8 mouse cellular contexts compared by ENCODE assay signal in genomic region chr13:9180221-9180620, GRCm38 (mm10).
DNase-seq lines count a peak whose midpoint lies in the region; ATAC-seq lines count a peak whose summit lies in the region.

No protein-coding gene starts in this region.

- peaks cover 2% of the 10 kb centered on the region; the same call in 1 of the 2 replicates for H3K36me3 ChIP-seq in kidney, embryonic 14.5 days (ENCODE audit: control insufficient read depth, insufficient read depth, low read length)

- peak overlapping the region; percentile 44 for H3K4me3 ChIP-seq in brown adipose tissue, adult 24 weeks (ENCODE audit: insufficient read depth, low read depth, low read length)
- H3K4me3 ChIP-seq in kidney, embryonic 14.5 days (ENCODE audit: low read length), result no peak overlapping the region

- H3K9me3 ChIP-seq in kidney, embryonic 14.5 days (ENCODE audit: control insufficient read depth, low read length), result no peaks in the 10 kb centered on the region

- H3K4me2 ChIP-seq in kidney, embryonic 14.5 days (replicated peaks; ENCODE audit: low read depth, low read length), result peak overlapping the region; percentile 11; the same call in 1 of the 2 replicates

- DNase-seq in lung, postnatal 10 days, result peak; percentile 20
- no peak for DNase-seq in embryo, embryonic 10 days (ENCODE audit: low spot score)
- DNase-seq in left cerebral cortex, adult 18-20 months (ENCODE audit: low spot score in 2 of 2), result no peak
- DNase-seq in spleen, postnatal 4 days (ENCODE audit: low spot score in 2 of 2), result no peak
- DNase-seq in gastrocnemius, postnatal 4 days (ENCODE audit: low spot score in 2 of 2), result no peak

- H3K9ac ChIP-seq in kidney, embryonic 14.5 days (ENCODE audit: low read depth, low read length), result no peak overlapping the region

- H3K27ac ChIP-seq in brown adipose tissue, adult 24 weeks (replicated peaks; ENCODE audit: low read depth, low read length), result no peak overlapping the region
- H3K27ac ChIP-seq in kidney, embryonic 14.5 days (ENCODE audit: low read depth, low read length), result no peak overlapping the region

- peak; percentile 76 for ATAC-seq in CD4-positive, CD25-positive, alpha-beta regulatory T cell, adult 4 months
- ATAC-seq in kidney, embryonic 14.5 days (ENCODE audit: low FRiP score, low TSS enrichment), result no peak

- H3K4me1 ChIP-seq in brown adipose tissue, adult 24 weeks (ENCODE audit: control insufficient read depth, insufficient read depth, insufficient read length, low read length), result no peaks in the 10 kb centered on the region
- peaks cover 5% of the 10 kb centered on the region for H3K4me1 ChIP-seq in kidney, embryonic 14.5 days (ENCODE audit: control insufficient read depth, insufficient read depth, low read length)

- WGBS in kidney, embryonic 14.5 days, result 45% methylated on average over 11 of the region's 11 CpGs

- no peaks in the 10 kb centered on the region for H3K27me3 ChIP-seq in kidney, embryonic 14.5 days (ENCODE audit: control insufficient read depth, insufficient read depth, low read length)
